Mouse (Mus musculus) thymus, adult 2 months (tissue): Measurements from ENCODE around the gene Atp8a2. TPM values are rescaled to one million over a fixed set of nuclear protein-coding genes. Genes with fewer than 3 reads are reported as not detected.

ENCODE experiments used
- DNase-seq: peaks from one replicate; pipeline ENCODE4 v3.0.0; 2021
- H3K27ac ChIP-seq: fragments of 200-500 bp; 2 replicates; pipeline ENCODE4 v1.5.1; 2012; ENCODE audit warnings: low read length, control low read depth; ENCODE audit not compliant: control insufficient read depth, insufficient read depth
- H3K27me3 ChIP-seq: fragments of 200-500 bp; 2 replicates; pipeline ENCODE4 v1.6.1; 2012; ENCODE audit warnings: mild to moderate bottlenecking, low read length, moderate library complexity, mixed read lengths; ENCODE audit not compliant: control insufficient read depth, insufficient read depth
- H3K36me3 ChIP-seq: fragments of 200-500 bp; 2 replicates; pipeline ENCODE4 v1.6.1; 2012; ENCODE audit warnings: mild to moderate bottlenecking, low read length, moderate library complexity; ENCODE audit not compliant: control insufficient read depth, insufficient read depth
- H3K4me1 ChIP-seq: fragments of 200-500 bp; replicated peaks from 2 replicates; pipeline ENCODE4 v1.6.1; 2012; ENCODE audit warnings: low read length; ENCODE audit not compliant: control insufficient read depth, insufficient read depth
- H3K4me3 ChIP-seq: fragments of 200-500 bp; 2 replicates; pipeline ENCODE4 v1.5.1; 2012; ENCODE audit warnings: mild to moderate bottlenecking, low read length, control low read depth, moderate library complexity; ENCODE audit not compliant: control insufficient read depth, insufficient read depth
- CTCF ChIP-seq: fragments of 200-500 bp; IDR thresholded peaks from 2 replicates; pipeline ENCODE4 v1.5.1; 2012; ENCODE audit warnings: mild to moderate bottlenecking, control low read depth, low read length, moderate library complexity, borderline replicate concordance; ENCODE audit not compliant: control insufficient read depth, poor library complexity, insufficient read depth; ENCODE audit errors: extremely low read depth
- POLR2A ChIP-seq: fragments of 200-500 bp; IDR thresholded peaks from 2 replicates; pipeline ENCODE4 v1.6.1; 2012; ENCODE audit warnings: mild to moderate bottlenecking, low read length, control low read depth, moderate library complexity; ENCODE audit not compliant: control insufficient read depth, poor library complexity, insufficient read depth; ENCODE audit errors: extremely low read depth
- WGBS: fragments of 180-500 bp; shearing (Covaris S2); methylation state at CpG from one replicate; pipeline ENCODE4 v1.1.7; 2018; 5-methylcytosine and 5-hydroxymethylcytosine counted together
- polyA plus RNA-seq: library from polyadenylated mRNA; depleted of rRNA; stranded (reverse); fragments of >200 nt; gene quantifications from 2 replicates; pipeline ENCODE4 v1.2.3, GENCODE M21; 2012

Gene Atp8a2
- polyA plus RNA-seq, 1 experiment = 0.38 TPM

- no peaks in the 10 kb centered on the region for H3K27me3 ChIP-seq
- 95% methylated on average over 7 of the region's 7 CpGs for WGBS
- no peaks in the 10 kb centered on the region for H3K36me3 ChIP-seq
- no peaks in the 10 kb centered on the region for H3K4me1 ChIP-seq
- TF ChIP-seq CTCF (no peak), POLR2A (no peak)
- no peak overlapping the region for H3K27ac ChIP-seq
- DNase-seq = no peak
- H3K4me3 ChIP-seq = no peak overlapping the region
Observed at GRCm38 (mm10) chr14:60209166-60209565, 12.2 kb upstream of the Atp8a2 start.

- TF ChIP-seq CTCF (no peak), POLR2A (no peak)
- no peak for DNase-seq
- 68% methylated on average over 6 of the region's 6 CpGs for WGBS
- Histone ChIP-seq H3K4me1 (no peaks in the 10 kb centered on the region), H3K36me3 (no peaks in the 10 kb centered on the region), H3K27ac (no peak overlapping the region), H3K27me3 (no peaks in the 10 kb centered on the region), H3K4me3 (no peak overlapping the region)
Observed at GRCm38 (mm10) chr14:60204993-60205392, 8.0 kb upstream of the Atp8a2 start.

GRCm38 (mm10) chr14:60195999-60196398 lies 980 bp downstream of the Atp8a2 start:
- no peak overlapping the region for H3K4me3 ChIP-seq
- no peak for TF ChIP-seq POLR2A
- H3K36me3 ChIP-seq = no peaks in the 10 kb centered on the region
- 97% methylated on average over 5 of the region's 5 CpGs for WGBS
- no peaks in the 10 kb centered on the region for H3K27me3 ChIP-seq
- DNase-seq = no peak
- H3K27ac ChIP-seq = no peak overlapping the region
- H3K4me1 ChIP-seq = no peaks in the 10 kb centered on the region

- TF ChIP-seq POLR2A (no peak), CTCF (no peak)
- Histone ChIP-seq H3K27me3 (no peaks in the 10 kb centered on the region), H3K4me1 (no peaks in the 10 kb centered on the region), H3K4me3 (no peak overlapping the region), H3K27ac (no peak overlapping the region), H3K36me3 (no peaks in the 10 kb centered on the region)
- DNase-seq = no peak
- 52% methylated on average over 1 of the region's 1 CpGs for WGBS
Observed at GRCm38 (mm10) chr14:60194606-60195005, 2.4 kb downstream of the Atp8a2 start.

- no peak overlapping the region for H3K4me3 ChIP-seq
- DNase-seq = no peak
- TF ChIP-seq POLR2A (no peak), CTCF (no peak)
- H3K27ac ChIP-seq = no peak overlapping the region
- WGBS = 65% methylated on average over 5 of the region's 5 CpGs
- no peaks in the 10 kb centered on the region for H3K27me3 ChIP-seq
- no peaks in the 10 kb centered on the region for H3K4me1 ChIP-seq
- no peaks in the 10 kb centered on the region for H3K36me3 ChIP-seq
Observed at GRCm38 (mm10) chr14:60189771-60190170, 7.2 kb downstream of the Atp8a2 start.

GRCm38 (mm10) chr14:60188201-60188825 lies 8.7 kb downstream of the Atp8a2 start:
- H3K27me3 ChIP-seq = no peaks in the 10 kb centered on the region
- no peaks in the 10 kb centered on the region for H3K4me1 ChIP-seq
- DNase-seq = no peak
- H3K4me3 ChIP-seq = no peak overlapping the region
- no peak overlapping the region for H3K27ac ChIP-seq
- WGBS = 91% methylated on average over 5 of the region's 5 CpGs
- H3K36me3 ChIP-seq = no peaks in the 10 kb centered on the region
- TF ChIP-seq CTCF = no peak

GRCm38 (mm10) chr14:60181306-60181705 lies 15.7 kb downstream of the Atp8a2 start:
- H3K27me3 ChIP-seq = peaks cover 7% of the 10 kb centered on the region; the same call in 1 of the 2 replicates
- 99% methylated on average over 2 of the region's 2 CpGs for WGBS
- DNase-seq = no peak
- no peaks in the 10 kb centered on the region for H3K36me3 ChIP-seq
- H3K27ac ChIP-seq = no peak overlapping the region
- peaks cover 11% of the 10 kb centered on the region; the same call in 1 of the 2 replicates for H3K4me1 ChIP-seq
- no peak overlapping the region for H3K4me3 ChIP-seq
- TF ChIP-seq CTCF (no peak), POLR2A (no peak)
